Mouse (Mus musculus): ENCODE measurements around the gene Ptprq. TPM values are rescaled to one million over a fixed set of nuclear protein-coding genes. Genes with fewer than 3 reads are reported as not detected.

Gene Ptprq
- polyA plus RNA-seq (2015; fragmentation: Nextera tagmentation; extraction: Ambion mirVana): 0.05 and 0.11 TPM in 2 replicates

DNA sequence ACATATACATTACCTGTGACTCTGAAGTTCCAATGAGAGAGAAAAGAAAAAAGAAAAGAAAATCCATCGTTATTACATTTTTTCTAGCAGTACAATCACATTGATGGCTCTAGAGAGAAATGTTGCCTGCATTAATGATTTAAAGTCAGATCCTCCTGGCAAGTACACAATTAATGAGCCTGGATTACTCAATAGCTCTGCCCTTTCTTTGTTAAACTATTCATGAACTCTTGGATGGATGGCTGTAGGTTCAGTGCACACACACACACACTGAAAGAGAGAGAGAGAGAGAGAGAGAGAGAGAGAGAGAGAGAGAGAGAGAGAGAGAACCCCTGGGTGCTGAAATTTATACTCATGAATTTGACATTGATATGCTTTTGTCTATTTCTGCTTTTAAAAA lies at the start of gene Ptprq:
Gene Ptprq, minus strand, starts transcription at position 246 of the 400 bp plus-strand sequence.
- Histone ChIP-seq H3K27ac (ENCODE audit: low read length) (no peak within 1 kb of the TSS), H3K4me1 (replicated peaks; ENCODE audit: control insufficient read depth, insufficient read depth, low read length) (no peaks in the 10 kb centered on the region), H3K27me3 (replicated peaks; ENCODE audit: control insufficient read depth, insufficient read depth, low read length) (no peaks in the 10 kb centered on the region), H3K9ac (replicated peaks; ENCODE audit: low read depth, low read length) (no peak within 1 kb of the TSS), H3K9me3 (ENCODE audit: control insufficient read depth, low read length) (no peaks in the 10 kb centered on the region), H3K36me3 (ENCODE audit: control insufficient read depth, insufficient read depth) (no peaks in the 10 kb centered on the region), H3K4me2 (ENCODE audit: low read length) (no peak within 1 kb of the TSS), H3K4me3 (replicated peaks; ENCODE audit: low read length) (no peak within 1 kb of the TSS)
- 10% methylated on average over 1 of the region's 1 CpGs for WGBS
- no peak for ATAC-seq

DNA sequence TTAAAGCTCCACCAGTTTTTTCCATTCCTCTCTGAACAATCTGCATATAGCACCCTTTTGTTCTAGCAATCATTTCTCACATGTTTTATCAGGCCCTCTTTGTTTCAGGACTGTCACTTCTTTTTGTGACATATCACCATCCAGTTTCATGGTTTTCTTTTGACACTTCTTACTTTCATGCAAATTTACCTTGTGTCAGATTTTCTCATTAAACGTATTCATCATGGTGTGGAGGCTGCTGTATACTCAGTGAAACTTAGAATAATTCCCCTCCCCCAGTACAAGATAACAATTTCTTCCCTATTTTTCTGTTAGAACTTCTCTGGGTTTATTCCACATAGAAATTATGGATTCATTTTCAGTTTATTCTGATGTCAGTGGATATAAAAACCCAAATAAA lies 39.8 kb upstream of the Ptprq start:
- H3K9ac ChIP-seq (replicated peaks; ENCODE audit: low read depth, low read length): no peak overlapping the region
- no peaks in the 10 kb centered on the region for H3K9me3 ChIP-seq (ENCODE audit: control insufficient read depth, low read length)
- ATAC-seq: peak; percentile 78
- H3K27ac ChIP-seq (ENCODE audit: low read length): no peak overlapping the region
- H3K36me3 ChIP-seq (ENCODE audit: control insufficient read depth, insufficient read depth): no peaks in the 10 kb centered on the region
- no peak overlapping the region for H3K4me2 ChIP-seq (ENCODE audit: low read length)
- H3K4me1 ChIP-seq (replicated peaks; ENCODE audit: control insufficient read depth, insufficient read depth, low read length): no peaks in the 10 kb centered on the region
- H3K4me3 ChIP-seq (replicated peaks; ENCODE audit: low read length): no peak overlapping the region
- no peaks in the 10 kb centered on the region for H3K27me3 ChIP-seq (replicated peaks; ENCODE audit: control insufficient read depth, insufficient read depth, low read length)
- 53% methylated on average over 1 of the region's 1 CpGs for WGBS

DNA sequence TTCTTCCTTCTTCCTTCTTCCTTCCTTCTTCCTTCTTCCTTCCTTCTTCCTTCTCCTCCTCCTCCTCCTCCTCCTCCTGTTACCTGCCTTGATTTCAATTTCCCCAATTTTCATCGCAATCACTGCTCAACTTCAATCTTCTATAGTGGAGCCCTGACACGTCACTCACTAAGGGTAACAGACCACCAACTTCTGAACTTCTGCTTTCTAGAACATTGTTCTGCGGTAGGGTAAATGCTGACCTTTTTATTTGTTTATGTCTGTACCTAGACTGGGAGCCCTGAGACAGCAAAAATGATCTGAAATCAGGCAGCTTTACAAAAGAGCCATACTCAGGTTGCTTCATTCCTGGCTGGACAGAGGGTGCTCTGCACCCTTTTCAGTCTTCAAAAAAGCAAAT lies 33.6 kb upstream of the Ptprq start:
- Histone ChIP-seq H3K9me3 (ENCODE audit: control insufficient read depth, low read length) (no peaks in the 10 kb centered on the region), H3K4me2 (ENCODE audit: low read length) (no peak overlapping the region), H3K27ac (ENCODE audit: low read length) (no peak overlapping the region), H3K36me3 (ENCODE audit: control insufficient read depth, insufficient read depth) (no peaks in the 10 kb centered on the region), H3K27me3 (replicated peaks; ENCODE audit: control insufficient read depth, insufficient read depth, low read length) (no peaks in the 10 kb centered on the region), H3K4me1 (replicated peaks; ENCODE audit: control insufficient read depth, insufficient read depth, low read length) (peaks cover 10% of the 10 kb centered on the region), H3K9ac (replicated peaks; ENCODE audit: low read depth, low read length) (no peak overlapping the region), H3K4me3 (replicated peaks; ENCODE audit: low read length) (no peak overlapping the region)
- ATAC-seq: no peak
- 96% methylated on average over 3 of the region's 3 CpGs for WGBS

DNA sequence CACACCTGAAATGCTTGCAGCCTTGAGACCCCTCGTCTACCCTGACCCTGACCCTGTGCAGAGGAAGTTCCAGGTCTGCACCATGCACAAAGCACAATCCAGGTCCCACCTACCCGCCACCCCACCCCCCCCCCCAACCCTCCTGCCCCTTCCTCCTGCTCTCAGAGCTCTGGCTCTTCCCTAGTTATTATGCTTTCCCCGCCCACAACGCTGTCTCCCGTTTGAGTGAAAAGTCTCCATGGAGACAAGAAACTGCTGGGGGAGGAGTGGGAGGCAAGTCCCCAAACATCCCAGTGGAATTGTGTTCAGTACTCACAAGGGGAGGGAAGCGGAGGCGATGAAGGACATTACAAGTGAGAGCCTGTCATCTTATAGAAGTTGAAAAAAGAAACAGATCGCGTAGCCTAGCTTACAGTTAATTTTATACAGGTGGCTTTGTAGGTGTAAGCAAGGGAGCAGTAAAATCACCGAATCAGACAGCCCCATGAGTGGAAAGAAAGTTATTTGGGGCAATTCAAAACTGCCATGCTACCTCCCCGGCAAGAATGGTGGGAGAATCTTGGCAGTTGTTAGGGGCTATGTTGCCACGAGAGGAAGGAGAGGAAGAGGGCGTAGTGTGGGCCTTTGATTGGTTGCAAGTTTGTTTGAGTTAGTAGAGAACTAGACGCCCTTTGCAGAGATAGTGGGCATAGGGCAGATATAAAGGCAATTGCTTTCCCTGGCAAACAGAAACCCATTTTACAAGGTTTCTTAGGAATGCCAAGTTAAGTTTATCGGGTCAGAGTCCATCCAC lies 32.7 kb upstream of the Ptprq start:
- Histone ChIP-seq H3K4me3 (replicated peaks; ENCODE audit: low read length) (peak overlapping the region; percentile 21), H3K4me2 (ENCODE audit: low read length) (peak overlapping the region; percentile 47), H3K27me3 (replicated peaks; ENCODE audit: control insufficient read depth, insufficient read depth, low read length) (no peaks in the 10 kb centered on the region), H3K36me3 (ENCODE audit: control insufficient read depth, insufficient read depth) (no peaks in the 10 kb centered on the region), H3K9me3 (ENCODE audit: control insufficient read depth, low read length) (no peaks in the 10 kb centered on the region), H3K4me1 (replicated peaks; ENCODE audit: control insufficient read depth, insufficient read depth, low read length) (peaks cover 10% of the 10 kb centered on the region), H3K9ac (replicated peaks; ENCODE audit: low read depth, low read length) (no peak overlapping the region; the same call in 1 of the 2 replicates), H3K27ac (ENCODE audit: low read length) (no peak overlapping the region)
- peak; percentile 92 for ATAC-seq
- WGBS: 20% methylated on average over 15 of the region's 15 CpGs

DNA sequence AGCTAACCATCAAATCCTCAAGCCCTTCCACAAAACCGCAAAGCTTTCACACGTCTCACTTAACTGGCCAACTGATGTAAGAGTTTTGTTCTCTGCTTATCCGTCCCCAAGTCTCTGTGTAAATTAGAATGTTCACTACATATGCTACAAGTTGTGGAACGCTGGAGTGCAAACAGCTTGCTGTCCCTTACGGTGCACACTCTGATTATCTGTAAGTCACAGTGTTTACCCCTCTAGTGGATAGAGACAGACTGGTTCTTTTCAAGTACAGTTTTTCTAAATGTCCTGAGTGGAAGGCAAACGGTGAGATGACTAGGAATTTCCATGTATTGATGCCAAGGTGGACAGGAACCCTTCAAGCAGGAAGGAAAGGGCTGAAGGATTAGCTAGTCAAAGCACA lies 32.1 kb upstream of the Ptprq start:
- Histone ChIP-seq H3K4me2 (ENCODE audit: low read length) (peak overlapping the region; percentile 47), H3K27me3 (replicated peaks; ENCODE audit: control insufficient read depth, insufficient read depth, low read length) (no peaks in the 10 kb centered on the region), H3K4me3 (replicated peaks; ENCODE audit: low read length) (peak overlapping the region; percentile 21), H3K36me3 (ENCODE audit: control insufficient read depth, insufficient read depth) (no peaks in the 10 kb centered on the region), H3K4me1 (replicated peaks; ENCODE audit: control insufficient read depth, insufficient read depth, low read length) (peaks cover 10% of the 10 kb centered on the region), H3K9ac (replicated peaks; ENCODE audit: low read depth, low read length) (no peak overlapping the region), H3K9me3 (ENCODE audit: control insufficient read depth, low read length) (no peaks in the 10 kb centered on the region), H3K27ac (ENCODE audit: low read length) (no peak overlapping the region)
- 18% methylated on average over 6 of the region's 6 CpGs for WGBS
- ATAC-seq: peak; percentile 43

DNA sequence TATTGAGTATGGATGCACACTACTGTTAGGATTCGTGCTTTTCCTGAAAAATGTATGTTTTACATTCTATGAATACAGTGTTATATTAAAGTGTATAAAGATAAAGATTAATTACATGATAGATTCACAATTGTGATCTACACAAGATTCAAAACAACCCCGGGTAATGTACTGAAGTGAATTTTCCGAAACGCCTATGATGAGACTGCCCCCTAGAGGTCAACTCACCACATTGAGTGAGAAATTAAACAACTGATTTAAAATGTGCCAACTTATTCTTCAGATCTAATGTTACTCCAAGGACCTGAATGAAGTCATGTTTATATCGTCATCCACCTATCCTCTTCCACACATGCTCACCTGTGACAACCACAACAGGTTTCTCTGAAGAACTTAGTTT lies 27.7 kb upstream of the Ptprq start:
- Histone ChIP-seq H3K27me3 (replicated peaks; ENCODE audit: control insufficient read depth, insufficient read depth, low read length) (no peaks in the 10 kb centered on the region), H3K4me3 (replicated peaks; ENCODE audit: low read length) (no peak overlapping the region), H3K4me2 (ENCODE audit: low read length) (no peak overlapping the region), H3K36me3 (ENCODE audit: control insufficient read depth, insufficient read depth) (no peaks in the 10 kb centered on the region), H3K9me3 (ENCODE audit: control insufficient read depth, low read length) (no peaks in the 10 kb centered on the region), H3K27ac (ENCODE audit: low read length) (no peak overlapping the region), H3K4me1 (replicated peaks; ENCODE audit: control insufficient read depth, insufficient read depth, low read length) (peaks cover 8% of the 10 kb centered on the region), H3K9ac (replicated peaks; ENCODE audit: low read depth, low read length) (no peak overlapping the region)
- ATAC-seq: peak; percentile 18; the same call in 1 of the 2 replicates
- 19% methylated on average over 5 of the region's 5 CpGs for WGBS

DNA sequence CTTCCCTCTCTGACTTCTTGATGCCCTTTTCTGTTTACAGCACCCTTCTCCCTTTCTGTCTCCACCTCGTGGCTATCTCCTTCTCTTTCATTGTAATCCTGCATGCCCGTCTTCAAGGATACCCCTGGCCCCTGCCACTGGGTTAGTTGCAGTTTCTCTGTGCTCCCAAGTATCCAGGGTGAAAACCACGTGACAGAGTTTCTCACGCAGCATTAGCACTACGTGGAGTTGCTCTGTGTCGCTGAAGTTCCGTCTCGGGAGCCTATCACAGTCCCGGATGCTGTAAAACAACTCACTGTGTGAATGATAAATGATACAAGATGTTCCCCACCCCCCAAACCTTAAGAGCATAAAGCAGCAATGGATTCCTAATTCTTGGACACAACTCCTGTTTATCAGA lies 26.9 kb upstream of the Ptprq start:
- 33% methylated on average over 9 of the region's 9 CpGs for WGBS
- H3K9me3 ChIP-seq (ENCODE audit: control insufficient read depth, low read length): no peaks in the 10 kb centered on the region
- no peak overlapping the region for H3K4me2 ChIP-seq (ENCODE audit: low read length)
- H3K27ac ChIP-seq (ENCODE audit: low read length): no peak overlapping the region
- no peaks in the 10 kb centered on the region for H3K27me3 ChIP-seq (replicated peaks; ENCODE audit: control insufficient read depth, insufficient read depth, low read length)
- no peak overlapping the region for H3K4me3 ChIP-seq (replicated peaks; ENCODE audit: low read length)
- ATAC-seq: no peak
- H3K4me1 ChIP-seq (replicated peaks; ENCODE audit: control insufficient read depth, insufficient read depth, low read length): no peaks in the 10 kb centered on the region
- H3K9ac ChIP-seq (replicated peaks; ENCODE audit: low read depth, low read length): no peak overlapping the region
- no peaks in the 10 kb centered on the region for H3K36me3 ChIP-seq (ENCODE audit: control insufficient read depth, insufficient read depth)

DNA sequence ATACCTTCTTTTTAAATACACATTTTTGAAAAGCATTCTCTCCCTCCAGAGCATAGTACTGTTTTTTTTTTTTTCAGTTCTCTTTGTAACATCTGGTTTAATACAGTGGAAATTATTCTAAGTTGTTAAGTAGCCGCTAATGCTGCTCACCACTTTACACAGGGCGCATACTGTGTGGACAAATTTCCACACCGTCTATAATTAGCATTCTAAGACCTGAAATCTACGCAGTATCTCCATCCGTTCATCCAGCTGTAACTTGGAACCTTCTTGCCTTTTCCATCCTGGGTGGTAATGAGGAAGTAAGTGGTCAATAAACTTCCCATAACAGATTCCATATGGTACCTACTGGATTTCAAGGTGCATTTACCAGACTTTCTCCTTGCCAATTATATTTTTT lies 20.0 kb upstream of the Ptprq start:
- H3K4me3 ChIP-seq (replicated peaks; ENCODE audit: low read length): no peak overlapping the region
- no peaks in the 10 kb centered on the region for H3K9me3 ChIP-seq (ENCODE audit: control insufficient read depth, low read length)
- H3K4me2 ChIP-seq (ENCODE audit: low read length): no peak overlapping the region
- no peaks in the 10 kb centered on the region for H3K4me1 ChIP-seq (replicated peaks; ENCODE audit: control insufficient read depth, insufficient read depth, low read length)
- 85% methylated on average over 5 of the region's 5 CpGs for WGBS
- H3K27me3 ChIP-seq (replicated peaks; ENCODE audit: control insufficient read depth, insufficient read depth, low read length): no peaks in the 10 kb centered on the region
- no peak for ATAC-seq
- H3K36me3 ChIP-seq (ENCODE audit: control insufficient read depth, insufficient read depth): no peaks in the 10 kb centered on the region
- H3K27ac ChIP-seq (ENCODE audit: low read length): no peak overlapping the region
- no peak overlapping the region for H3K9ac ChIP-seq (replicated peaks; ENCODE audit: low read depth, low read length)

DNA sequence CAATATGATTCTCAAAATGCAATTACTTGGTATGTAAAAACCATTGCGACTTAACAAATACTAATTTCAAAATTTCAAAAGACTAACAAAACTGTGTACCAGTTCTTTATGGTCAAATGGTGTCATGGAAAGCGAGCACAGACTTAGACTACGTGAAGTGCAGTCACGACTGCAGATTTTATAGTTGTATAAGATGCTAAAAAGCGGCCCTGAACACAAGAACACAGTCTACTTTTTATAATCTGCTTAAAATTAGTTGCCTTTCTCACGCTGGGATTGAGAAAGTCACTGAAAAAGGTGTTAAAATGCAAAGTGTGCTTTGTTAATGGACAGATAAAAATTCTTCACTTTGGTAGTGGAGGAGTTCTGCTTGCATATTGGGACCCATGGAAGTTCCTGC lies 17.9 kb upstream of the Ptprq start:
- no peak for ATAC-seq
- H3K4me1 ChIP-seq (replicated peaks; ENCODE audit: control insufficient read depth, insufficient read depth, low read length): no peaks in the 10 kb centered on the region
- no peaks in the 10 kb centered on the region for H3K36me3 ChIP-seq (ENCODE audit: control insufficient read depth, insufficient read depth)
- H3K4me3 ChIP-seq (replicated peaks; ENCODE audit: low read length): no peak overlapping the region
- H3K27me3 ChIP-seq (replicated peaks; ENCODE audit: control insufficient read depth, insufficient read depth, low read length): no peaks in the 10 kb centered on the region
- WGBS: 86% methylated on average over 6 of the region's 6 CpGs
- no peak overlapping the region for H3K4me2 ChIP-seq (ENCODE audit: low read length)
- no peak overlapping the region for H3K27ac ChIP-seq (ENCODE audit: low read length)
- H3K9ac ChIP-seq (replicated peaks; ENCODE audit: low read depth, low read length): no peak overlapping the region
- no peaks in the 10 kb centered on the region for H3K9me3 ChIP-seq (ENCODE audit: control insufficient read depth, low read length)
